Comparison of ENCODE assay signal across 9 mouse cellular contexts in genomic region chr17:32492349-32492980, GRCm38 (mm10). TPM values are rescaled to one million over a fixed set of nuclear protein-coding genes. Genes with fewer than 3 reads are reported as not detected.
DNase-seq lines count a peak whose midpoint lies in the region; ATAC-seq and TF ChIP-seq lines count a peak whose summit lies in the region.
"Had no signal": no experiment of that assay in that cellular context is flagged by ENCODE, and none has a peak within 500 bp of the region (broad histone marks: within the 10 kb centered on the region; RNA-seq: fewer than 3 reads in every experiment).

No protein-coding gene starts in this region.

- H3K36me3 ChIP-seq in embryonic facial prominence, embryonic 14.5 days (ENCODE audit: control insufficient read depth, insufficient read depth, low read length) = no peaks in the 10 kb centered on the region
- no peaks in the 10 kb centered on the region for H3K36me3 ChIP-seq in heart, postnatal 0 days (replicated peaks; ENCODE audit: control insufficient read depth, insufficient read depth, low read length)
- H3K36me3 ChIP-seq in macrophage (ENCODE audit: inconsistent target) = no peaks in the 10 kb centered on the region
- H3K36me3 ChIP-seq in stomach, embryonic 16.5 days (ENCODE audit: control insufficient read depth, insufficient read depth, low read length) = no peaks in the 10 kb centered on the region

- ATAC-seq in embryonic facial prominence, embryonic 14.5 days (ENCODE audit: low read depth) = peak; percentile 74
- peak; percentile 63 for ATAC-seq in heart, postnatal 0 days (ENCODE audit: insufficient read depth, low read depth)
- ATAC-seq in stomach, embryonic 16.5 days (ENCODE audit: insufficient read depth, low FRiP score) = peak; percentile 77; the same call in 1 of the 2 replicates

- intact Hi-C loops in heart, postnatal 25 days (cut with DNase I) = loop anchor here (5.0 kb wide), 2 partner anchors 105 to 350 kb away; partner anchors contain the start of gene Wiz
- intact Hi-C loops in left cerebral cortex, postnatal 4 days (cut with DNase I) = loop anchor here (5.0 kb wide), 1 partner anchor 145 kb away; no protein-coding TSS in a partner anchor

- no peaks in the 10 kb centered on the region for H3K4me1 ChIP-seq in embryonic facial prominence, embryonic 14.5 days (ENCODE audit: control insufficient read depth, insufficient read depth, low read length)
- H3K4me1 ChIP-seq in heart, postnatal 0 days (ENCODE audit: control insufficient read depth, insufficient read depth) = no peaks in the 10 kb centered on the region
- H3K4me1 ChIP-seq in stomach, embryonic 16.5 days (ENCODE audit: control insufficient read depth, insufficient read depth, low read length) = no peaks in the 10 kb centered on the region

- H3K4me3 ChIP-seq in embryonic facial prominence, embryonic 14.5 days (ENCODE audit: low read depth, low read length) = peak overlapping the region; percentile 35
- peak overlapping the region; percentile 28 for H3K4me3 ChIP-seq in heart, postnatal 0 days (ENCODE audit: low read depth, low read length)
- peak overlapping the region; percentile 8; the same call in 1 of the 2 replicates for H3K4me3 ChIP-seq in macrophage (ENCODE audit: inconsistent target)
- H3K4me3 ChIP-seq in stomach, embryonic 16.5 days (replicated peaks; ENCODE audit: low read length) = peak overlapping the region; percentile 42

- no peak overlapping the region for H3K27ac ChIP-seq in embryonic facial prominence, embryonic 14.5 days (replicated peaks; ENCODE audit: low read depth, low read length)
- no peak overlapping the region for H3K27ac ChIP-seq in heart, postnatal 0 days (ENCODE audit: low read depth)
- no peak overlapping the region for H3K27ac ChIP-seq in macrophage
- H3K27ac ChIP-seq in stomach, embryonic 16.5 days (ENCODE audit: low read length) = no peak overlapping the region

- WGBS in embryonic facial prominence, embryonic 14.5 days = 12% methylated on average over 30 of the region's 30 CpGs
- WGBS in heart, postnatal 0 days = 12% methylated on average over 30 of the region's 30 CpGs
- 25% methylated on average over 30 of the region's 30 CpGs for WGBS in macrophage (ENCODE audit: missing documents)
- WGBS in stomach, embryonic 16.5 days = 11% methylated on average over 30 of the region's 30 CpGs

- no peak for TF ChIP-seq CTCF in heart, postnatal 0 days (IDR thresholded peaks at IDR 0.05; ENCODE audit: low read depth)

- peak overlapping the region; percentile 53; the same call in 1 of the 2 replicates for H3K9ac ChIP-seq in embryonic facial prominence, embryonic 14.5 days (ENCODE audit: low read depth, low read length)
- no peak overlapping the region for H3K9ac ChIP-seq in heart, postnatal 0 days (replicated peaks; ENCODE audit: low read depth, low read length)
- H3K9ac ChIP-seq in stomach, embryonic 16.5 days (ENCODE audit: low read length) = peak overlapping the region; percentile 51

- peak; percentile 94 for DNase-seq in heart, adult 11 months
- DNase-seq in heart, postnatal 25 days (ENCODE audit: low spot score) = no peak
- peak; percentile 74 for DNase-seq in embryonic facial prominence, embryonic 14.5 days (ENCODE audit: low spot score)
- DNase-seq in heart, postnatal 0 days (ENCODE audit: low spot score) = peak; percentile 27
- peak; percentile 41 for DNase-seq in kidney, postnatal 14 days
- no peak for DNase-seq in left cerebral cortex, postnatal 4 days

- no peaks in the 10 kb centered on the region for H3K9me3 ChIP-seq in embryonic facial prominence, embryonic 14.5 days (ENCODE audit: control insufficient read depth, low read length)
- H3K9me3 ChIP-seq in heart, postnatal 0 days (replicated peaks; ENCODE audit: control insufficient read depth, low read length) = no peaks in the 10 kb centered on the region
- no peaks in the 10 kb centered on the region for H3K9me3 ChIP-seq in stomach, embryonic 16.5 days (replicated peaks; ENCODE audit: control insufficient read depth, low read length)

- H3K79me2 ChIP-seq in macrophage (ENCODE audit: inconsistent target) = no peaks in the 10 kb centered on the region

- H3K4me2 ChIP-seq in embryonic facial prominence, embryonic 14.5 days (ENCODE audit: low read depth, low read length) = peak overlapping the region; percentile 58
- H3K4me2 ChIP-seq in heart, postnatal 0 days (ENCODE audit: low read depth, low read length) = peak overlapping the region; percentile 48
- peak overlapping the region; percentile 53 for H3K4me2 ChIP-seq in stomach, embryonic 16.5 days (ENCODE audit: low read depth, low read length)

- H3K27me3 ChIP-seq in embryonic facial prominence, embryonic 14.5 days (replicated peaks; ENCODE audit: control insufficient read depth, insufficient read depth, low read length) = peaks cover 3% of the 10 kb centered on the region; the same call in 1 of the 2 replicates
- no peaks in the 10 kb centered on the region for H3K27me3 ChIP-seq in heart, postnatal 0 days (ENCODE audit: control insufficient read depth, insufficient read depth, low read length)
- 0 out of 2 replicates have a peak, but pooled peaks cover 3% of the 10 kb centered on the region for H3K27me3 ChIP-seq in stomach, embryonic 16.5 days (ENCODE audit: control insufficient read depth, insufficient read depth, low read length)
- H3K27me3 ChIP-seq: CH12.LX had no signal

- TF ChIP-seq EP300 in heart, postnatal 0 days (IDR thresholded peaks at IDR 0.05; ENCODE audit: low read depth) = no peak

RNA-seq across cellular contexts. Expression of gene Cyp4f17, which starts 13.4 kb away (rescaled TPM):
- 1 to 10 TPM; 5.4 to 7.4 TPM for total RNA-seq in heart, postnatal 25 days (2021)
- 5.3 and 5.8 TPM in 2 replicates for polyA plus RNA-seq in embryonic facial prominence, embryonic 14.5 days (2014; fragmentation: Nextera tagmentation; extraction: Ambion mirVana)
- 5.0 and 16.1 TPM in 2 replicates for total RNA-seq in heart, postnatal 0 days (2014; rRNA removed; ENCODE audit: low replicate concordance)
- polyA plus RNA-seq in heart, postnatal 0 days (2015; fragmentation: Nextera tagmentation; extraction: Ambion mirVana) = 5.9 and 6.1 TPM in 2 replicates
- total RNA-seq in macrophage (2018; cell fraction: chromatin; rRNA removed) = 10 to 100 TPM in 5 of 26 experiments, 1 to 10 TPM in 21; 1.4 to 15.2 (median 6.5) TPM
- 1 to 10 TPM in 22 of 26 experiments, under 1 TPM in 4; 0.67 to 2.8 (median 1.6) TPM for total RNA-seq in macrophage (2018; cell fraction: cytosol; rRNA removed)
- 10 to 100 TPM in 2 of 26 experiments, 1 to 10 TPM in 24; 1.4 to 12.4 (median 4.7) TPM for total RNA-seq in macrophage (2018; cell fraction: nucleus; rRNA removed)
- 1.8 to 2.3 TPM (median 1.9 TPM) in 3 replicates for polyA plus RNA-seq in macrophage (2018)
- 7.2 and 7.5 TPM in 2 replicates for polyA plus RNA-seq in stomach, embryonic 16.5 days (2015; fragmentation: Nextera tagmentation; extraction: Ambion mirVana)
- 1 to 10 TPM; 4.2 to 4.9 TPM for total RNA-seq in left cerebral cortex, postnatal 4 days (2021)

RNA-seq across cellular contexts. Expression of gene Cyp4f39, which starts 39.9 kb away (rescaled TPM):
- under 1 TPM in 1 of 2 experiments, not detected in 1; 0.18 TPM for total RNA-seq in heart, postnatal 25 days (2021)
- polyA plus RNA-seq in embryonic facial prominence, embryonic 14.5 days (2014; fragmentation: Nextera tagmentation; extraction: Ambion mirVana) = 4.8 and 6.2 TPM in 2 replicates
- 0.23 and 4.0 TPM in 2 replicates for total RNA-seq in heart, postnatal 0 days (2014; rRNA removed; ENCODE audit: low replicate concordance)
- polyA plus RNA-seq in heart, postnatal 0 days (2015; fragmentation: Nextera tagmentation; extraction: Ambion mirVana) = 0.14 and 0.16 TPM in 2 replicates
- under 1 TPM in 1 of 26 experiments, not detected in 25; 0.90 TPM for total RNA-seq in macrophage (2018; cell fraction: chromatin; rRNA removed)
- total RNA-seq in macrophage (2018; cell fraction: cytosol; rRNA removed) = under 1 TPM in 17 of 26 experiments, not detected in 9; 0.06 to 0.39 (median 0.14) TPM
- total RNA-seq in macrophage (2018; cell fraction: nucleus; rRNA removed) = under 1 TPM in 1 of 26 experiments, not detected in 25; 0.46 TPM
- polyA plus RNA-seq in macrophage (2018) = 0.14 TPM in 1 of 3 replicates, not detected in the others
- 26.2 and 42.6 TPM in 2 replicates for polyA plus RNA-seq in stomach, embryonic 16.5 days (2015; fragmentation: Nextera tagmentation; extraction: Ambion mirVana)
- total RNA-seq in left cerebral cortex, postnatal 4 days (2021) = 1 to 10 TPM in 1 of 2 experiments, under 1 TPM in 1; 0.54 to 1.2 TPM

RNA-seq across cellular contexts. Expression of gene Cyp4f16, which starts 43.9 kb away (rescaled TPM):
- total RNA-seq in heart, postnatal 25 days (2021) = 1 to 10 TPM; 6.3 to 6.4 TPM
- 18.0 and 18.3 TPM in 2 replicates for polyA plus RNA-seq in embryonic facial prominence, embryonic 14.5 days (2014; fragmentation: Nextera tagmentation; extraction: Ambion mirVana)
- total RNA-seq in heart, postnatal 0 days (2014; rRNA removed; ENCODE audit: low replicate concordance) = 17.6 and 18.7 TPM in 2 replicates
- 15.8 and 16.2 TPM in 2 replicates for polyA plus RNA-seq in heart, postnatal 0 days (2015; fragmentation: Nextera tagmentation; extraction: Ambion mirVana)
- total RNA-seq in macrophage (2018; cell fraction: chromatin; rRNA removed) = 10 to 100 TPM in 21 of 26 experiments, 1 to 10 TPM in 5; 3.3 to 48.4 (median 31.2) TPM
- total RNA-seq in macrophage (2018; cell fraction: cytosol; rRNA removed) = 10 to 100 TPM; 12.9 to 23.5 (median 18.3) TPM
- total RNA-seq in macrophage (2018; cell fraction: nucleus; rRNA removed) = 10 to 100 TPM in 25 of 26 experiments, 1 to 10 TPM in 1; 6.5 to 47.4 (median 24.3) TPM
- 9.3 to 18.1 TPM (median 16.2 TPM) in 3 replicates for polyA plus RNA-seq in macrophage (2018)
- polyA plus RNA-seq in stomach, embryonic 16.5 days (2015; fragmentation: Nextera tagmentation; extraction: Ambion mirVana) = 26.4 and 28.7 TPM in 2 replicates
- total RNA-seq in left cerebral cortex, postnatal 4 days (2021) = 1 to 10 TPM; 6.2 to 6.6 TPM

Comparison
In these comparisons a context has a peak if more than half of its experiments do, and no peak if none do; other contexts are left out.
1. DNase-seq: peak in heart, adult 11 months (single experiment), embryonic facial prominence, embryonic 14.5 days (single experiment), heart, postnatal 0 days (single experiment) and kidney, postnatal 14 days (single experiment); none in heart, postnatal 25 days (single experiment) and left cerebral cortex, postnatal 4 days (single experiment).
2. Peak in every context shown above with its lines, with median percentiles within 50 percentile points of each other: ATAC-seq, H3K4me2 ChIP-seq and H3K4me3 ChIP-seq.